Mouse (Mus musculus) gastrocnemius, adult 18-20 months (tissue): ENCODE results near the gene Rubcnl. TPM values are rescaled to one million over a fixed set of nuclear protein-coding genes. Genes with fewer than 3 reads are reported as not detected.

Experiments used
- DNase-seq: peaks from one replicate; pipeline ENCODE4 v3.0.0; 2021; ENCODE audit warnings: low spot score
- long read RNA-seq, 2 experiments: library from polyadenylated mRNA; stranded (forward); transcript quantifications; one replicate each; pipeline ENCODE4 v2.0.0; 2021
- total RNA-seq, 2 experiments: library from RNA; stranded (reverse); gene quantifications; 2 replicates each; pipeline ENCODE4 v1.2.3; 2021

Rubcnl gene
- total RNA-seq: under 1 TPM; 0.12 to 0.14 TPM
- long read RNA-seq, experiment 1: 0 reads
- long read RNA-seq, experiment 2: 0 reads

DNA sequence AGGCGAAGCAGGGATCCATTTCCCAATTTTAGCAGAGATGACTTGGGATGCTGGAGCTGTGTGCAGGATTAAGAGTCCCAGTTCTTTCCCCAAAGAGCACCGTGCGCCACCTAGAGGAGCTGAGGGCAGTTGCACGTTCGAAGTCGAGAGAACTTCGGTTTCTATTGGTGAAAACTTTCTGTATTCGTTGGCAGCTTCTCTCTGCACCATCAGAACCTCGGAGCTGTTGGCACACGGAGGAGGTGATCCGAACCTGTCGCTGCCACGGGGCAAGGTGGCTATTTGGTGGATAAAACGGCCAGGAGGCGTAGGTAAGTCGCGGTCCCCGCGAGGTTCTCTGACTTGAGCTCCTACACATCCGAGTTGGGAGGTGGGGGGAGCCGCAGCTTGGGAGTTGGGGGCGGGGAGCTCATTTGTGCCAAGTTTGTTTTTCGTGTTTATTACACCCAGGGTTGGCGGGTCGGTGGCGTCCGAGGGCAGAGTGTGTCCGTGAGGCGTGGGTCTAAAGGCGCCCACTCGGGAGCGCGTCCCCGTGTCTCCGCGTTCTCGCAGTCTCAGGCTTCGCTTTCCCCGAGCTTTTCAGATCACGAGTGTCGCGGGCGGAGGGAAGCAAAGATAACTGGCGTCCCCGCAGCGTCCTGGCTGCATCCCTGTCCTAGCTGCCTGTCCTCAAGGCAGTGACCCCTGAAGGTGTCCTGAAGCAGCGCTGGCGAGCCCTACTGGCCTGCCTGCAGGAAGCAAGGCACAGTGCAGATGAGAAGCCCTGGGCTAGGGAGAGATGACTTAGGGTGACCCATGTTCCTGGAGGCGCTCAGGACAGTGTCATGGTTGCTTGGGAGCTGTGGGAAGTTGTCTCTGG is at the start of gene Rubcnl:
Gene Rubcnl, plus strand, starts transcription at position 172 of the 859 bp plus-strand sequence.
- peak; percentile 68 for DNase-seq

DNA sequence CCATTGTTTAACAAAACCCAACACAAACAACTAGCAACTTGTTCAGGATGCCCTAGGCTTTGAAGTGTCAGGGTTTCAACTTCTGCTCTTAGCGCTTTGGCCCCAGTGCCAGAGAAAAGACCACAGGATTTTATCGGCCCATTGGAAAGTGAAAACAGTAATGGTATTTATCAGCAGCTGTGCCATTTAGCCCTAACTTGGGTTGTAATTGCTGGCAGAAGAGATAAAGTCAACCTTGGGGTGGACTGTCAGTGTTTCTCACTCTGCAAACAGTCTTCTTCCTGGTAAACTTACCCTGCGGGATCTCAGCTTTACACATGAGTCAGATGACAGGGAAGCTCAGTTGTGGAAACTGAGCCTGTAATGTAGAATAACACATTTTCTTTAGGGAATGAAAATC is 43.6 kb upstream of the Rubcnl start:
- no peak for DNase-seq

GRCm38 (mm10) chr14:74972687-74973086 is 43.1 kb upstream of the Rubcnl start:
- no peak for DNase-seq

DNA sequence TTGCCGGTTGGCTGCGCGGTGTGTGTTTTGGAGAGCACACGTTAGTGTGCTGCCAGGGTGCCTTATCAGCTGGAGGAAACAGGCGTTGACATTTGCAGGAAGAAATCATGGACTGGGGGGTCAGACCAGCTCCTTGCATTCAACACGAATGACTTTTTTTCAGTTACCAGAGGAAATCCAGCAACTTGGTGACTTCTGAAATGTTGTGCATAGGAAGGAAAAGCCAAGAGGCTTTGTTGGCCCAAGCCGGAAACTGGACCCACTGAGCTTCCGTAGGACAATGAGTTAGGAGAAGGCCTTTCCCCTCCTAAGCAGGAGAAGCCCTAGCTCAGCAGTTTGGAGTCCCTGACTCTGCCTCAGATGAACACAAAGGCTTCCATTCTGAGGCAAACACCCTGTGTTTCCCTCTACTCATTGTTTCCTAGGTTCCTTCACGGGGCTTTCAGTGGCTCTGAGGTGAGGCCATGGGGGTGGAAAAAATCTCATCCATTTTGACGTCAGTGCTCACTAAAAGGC is 41.6 kb upstream of the Rubcnl start:
- DNase-seq: no peak

- no peak for DNase-seq
Measured at GRCm38 (mm10) chr14:74976972-74977371, 38.9 kb upstream of the Rubcnl start.

DNA sequence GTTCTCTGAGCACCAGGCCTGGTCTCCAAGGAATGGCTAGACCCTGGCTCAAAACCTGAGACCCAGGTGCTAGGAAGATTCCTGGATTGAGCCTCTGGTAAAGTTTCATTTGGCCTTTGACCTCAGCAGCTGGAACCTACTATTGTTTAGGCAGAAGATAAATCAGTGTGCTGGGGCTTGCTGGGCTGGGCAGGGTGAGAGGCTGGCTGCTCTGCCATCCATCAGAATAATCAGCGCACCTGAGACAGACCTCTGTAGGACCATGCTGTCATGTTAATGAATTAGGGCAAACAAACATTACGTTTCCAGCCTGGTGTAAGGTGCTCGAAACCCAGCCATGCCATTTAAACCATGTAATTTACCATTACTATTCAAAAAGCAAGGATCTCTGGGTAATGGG is 34.8 kb upstream of the Rubcnl start:
- DNase-seq: no peak

DNA sequence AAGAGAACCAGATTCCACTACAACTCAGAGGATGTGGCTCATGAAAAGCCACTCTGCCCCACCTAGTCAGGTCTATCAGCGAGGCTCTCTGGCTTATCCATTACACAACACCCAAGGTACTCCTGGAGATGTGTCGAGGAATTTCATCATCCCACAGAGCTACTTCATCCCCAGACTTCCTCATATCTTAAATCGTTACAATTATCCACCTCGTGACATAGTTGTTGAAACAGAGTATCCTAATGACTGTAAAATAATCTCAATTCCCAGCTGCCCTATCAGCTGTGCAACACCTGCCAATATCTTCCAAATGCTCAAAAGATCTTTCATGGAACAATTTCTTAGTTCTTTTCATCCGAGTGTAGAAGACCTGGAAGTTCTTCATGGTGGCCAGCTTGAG is 32.7 kb upstream of the Rubcnl start:
- no peak for DNase-seq

DNA sequence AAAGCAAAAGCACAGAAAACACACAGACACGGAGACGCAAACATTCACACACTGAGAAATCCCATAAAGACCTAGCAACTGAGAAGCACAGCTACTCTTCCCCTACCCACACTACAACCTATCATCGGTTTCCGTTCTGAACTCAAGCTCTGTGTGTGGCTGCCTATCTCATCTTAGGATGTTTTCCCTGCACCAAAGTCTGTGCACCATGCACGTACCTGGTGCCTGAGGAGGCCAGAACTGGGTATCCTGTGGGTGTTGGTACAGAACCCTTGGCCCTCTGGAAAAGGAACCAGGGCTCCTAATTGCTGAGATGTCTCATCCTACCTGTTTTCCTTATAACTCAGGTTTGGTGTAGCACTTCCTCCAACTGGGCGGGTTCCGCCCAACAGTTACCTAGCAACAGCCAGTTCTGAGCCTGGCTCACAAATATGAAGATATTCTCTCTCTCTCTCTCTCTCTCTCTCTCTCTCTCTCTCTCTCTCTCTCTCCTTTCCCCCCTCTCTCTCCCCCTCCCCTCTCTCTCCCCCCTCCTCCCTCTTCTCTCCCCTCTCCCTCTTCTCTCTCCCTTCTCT is 30.9 kb upstream of the Rubcnl start:
- DNase-seq: no peak

GRCm38 (mm10) chr14:74985658-74986057 is 30.2 kb upstream of the Rubcnl start:
- no peak for DNase-seq

GRCm38 (mm10) chr14:74986527-74986926 is 29.3 kb upstream of the Rubcnl start:
- DNase-seq: no peak

DNA sequence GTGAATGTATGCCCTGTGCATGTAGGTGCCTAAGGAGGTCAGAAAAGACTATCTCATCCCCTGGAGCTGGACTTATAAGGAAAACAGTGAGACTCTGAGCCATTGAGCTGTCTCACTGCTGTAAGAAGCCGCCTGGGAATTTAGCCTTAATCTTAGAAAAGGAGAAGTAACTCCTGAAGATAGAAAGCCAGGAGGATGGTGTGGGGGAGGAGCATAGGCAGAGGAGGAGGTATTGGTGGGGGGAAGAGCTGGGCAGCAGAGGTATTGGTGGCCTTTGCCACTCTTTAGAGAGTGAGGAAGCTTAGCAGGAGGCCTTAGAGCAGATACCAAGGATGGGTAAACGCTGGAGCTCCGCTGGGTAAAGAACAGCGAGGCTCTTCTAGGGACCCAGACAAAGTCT is 26.5 kb upstream of the Rubcnl start:
- DNase-seq: no peak

DNA sequence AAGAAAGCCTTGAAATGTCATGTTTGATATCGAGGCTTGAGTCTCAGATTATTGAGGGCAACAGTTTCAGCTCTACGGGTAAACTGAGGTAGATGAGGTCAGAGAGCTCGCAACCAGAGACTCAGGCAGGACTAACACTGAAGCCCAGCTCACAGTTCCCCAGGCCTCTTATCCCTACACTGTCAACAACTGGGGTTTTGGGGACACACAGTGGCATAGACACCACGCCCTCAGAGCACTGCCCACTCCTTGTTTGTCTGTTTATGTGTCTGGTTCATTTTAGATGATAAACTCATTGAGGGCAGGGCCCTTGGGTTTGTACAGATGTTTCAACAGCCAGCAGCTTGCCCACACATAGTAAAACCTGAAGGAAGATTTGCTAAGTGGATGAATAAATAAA is 25.9 kb upstream of the Rubcnl start:
- no peak for DNase-seq

DNA sequence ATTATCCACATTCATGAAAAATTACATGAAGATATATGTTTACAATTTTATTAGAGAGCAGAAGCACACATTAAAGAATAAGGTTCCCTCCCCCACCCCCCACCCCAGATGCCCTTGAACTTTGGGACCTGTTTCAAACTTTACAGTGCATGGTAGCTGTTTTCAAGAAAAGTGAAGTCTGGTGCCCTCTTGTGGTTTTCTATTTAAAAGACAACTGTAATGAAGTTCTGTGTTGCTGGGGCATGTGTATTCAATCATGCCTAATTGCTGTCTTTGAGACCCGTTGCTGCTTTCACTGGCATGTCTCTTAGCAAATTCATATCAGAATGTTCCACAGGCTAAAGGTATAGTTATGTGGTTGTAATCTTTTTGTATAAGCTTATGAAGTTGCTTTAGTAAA is 25.3 kb upstream of the Rubcnl start:
- peak; percentile 59 for DNase-seq

- no peak for DNase-seq
Measured at GRCm38 (mm10) chr14:74996556-74996955, 19.3 kb upstream of the Rubcnl start.

- no peak for DNase-seq
Measured at GRCm38 (mm10) chr14:74997041-74997440, 18.8 kb upstream of the Rubcnl start.

GRCm38 (mm10) chr14:75001364-75001763 is 14.5 kb upstream of the Rubcnl start:
- DNase-seq: no peak

GRCm38 (mm10) chr14:75003356-75003755 is 12.5 kb upstream of the Rubcnl start:
- no peak for DNase-seq

GRCm38 (mm10) chr14:75005478-75006199 is 10.2 kb upstream of the Rubcnl start:
- no peak for DNase-seq

DNA sequence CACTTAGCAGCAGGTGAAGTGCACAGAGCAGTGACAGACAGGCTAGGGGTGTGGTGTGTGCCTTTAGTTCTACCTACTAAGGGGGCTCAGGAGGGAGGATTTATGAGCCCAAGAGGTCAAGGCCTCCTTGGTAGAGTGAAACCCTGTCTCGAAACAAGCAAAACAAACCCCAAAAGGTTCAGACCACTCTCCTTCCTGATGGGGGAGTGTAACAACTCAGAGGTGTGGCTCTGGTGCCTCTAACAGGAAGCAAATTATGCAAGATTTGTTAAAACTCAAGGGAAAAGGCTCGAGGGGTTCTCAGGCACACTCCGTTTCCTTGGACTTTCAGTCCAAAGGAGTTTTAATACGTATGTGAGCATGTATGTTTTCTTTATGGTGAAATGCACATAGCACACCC is 5.5 kb upstream of the Rubcnl start:
- DNase-seq: no peak

- no peak for DNase-seq
Measured at GRCm38 (mm10) chr14:75010986-75011655, 4.7 kb upstream of the Rubcnl start.

- no peak for DNase-seq
Measured at GRCm38 (mm10) chr14:75016715-75017020, 841 bp downstream of the Rubcnl start.

GRCm38 (mm10) chr14:75017277-75017676 is 1.4 kb downstream of the Rubcnl start:
- DNase-seq: no peak
